Mouse (Mus musculus): ENCODE measurements around the gene Pdzrn3. TPM values are rescaled to one million over a fixed set of nuclear protein-coding genes. Genes with fewer than 3 reads are reported as not detected.

Pdzrn3 gene
- polyA plus RNA-seq, 1 experiment: 1.9 TPM

DNA sequence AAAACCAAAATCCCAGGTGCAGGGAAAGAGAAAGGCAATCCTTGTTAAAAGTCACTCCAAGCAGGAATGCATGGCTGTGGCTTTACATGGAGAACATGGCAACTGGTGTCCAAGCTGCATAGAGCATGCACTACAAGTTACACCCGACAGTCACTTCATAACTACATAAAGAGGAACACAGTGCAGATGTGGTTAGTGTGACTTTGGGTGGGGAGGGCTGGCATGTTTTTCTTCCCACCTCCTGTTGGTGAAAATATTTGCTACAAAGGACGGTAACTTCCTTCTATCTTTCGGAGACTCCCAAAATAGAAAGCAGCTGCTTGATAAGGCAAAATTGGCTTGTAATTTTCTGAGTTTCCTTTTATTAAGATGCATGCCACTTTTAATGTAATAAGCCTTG is 190.8 kb downstream of the Pdzrn3 start:
- 69% methylated on average over 3 of the region's 3 CpGs for WGBS
- TF ChIP-seq CTCF (IDR thresholded peaks at IDR 0.05; ENCODE audit: borderline replicate concordance, insufficient read depth, low read depth, low read length): no peak
- no peak for TF ChIP-seq POLR2A (IDR thresholded peaks at IDR 0.05; ENCODE audit: borderline replicate concordance, insufficient read depth, low read length)
- Histone ChIP-seq H3K4me3 (replicated peaks; ENCODE audit: insufficient read depth, low read depth, low read length) (no peak overlapping the region), H3K27ac (ENCODE audit: insufficient read depth, low read length) (no peak overlapping the region), H3K4me1 (ENCODE audit: control insufficient read depth, insufficient read depth, low read length) (no peaks in the 10 kb centered on the region), H3K27me3 (ENCODE audit: control insufficient read depth, insufficient read depth, low read length) (no peaks in the 10 kb centered on the region)
- DNase-seq: no peak

GRCm38 (mm10) chr6:101184103-101184785 is 193.5 kb downstream of the Pdzrn3 start:
- no peak for TF ChIP-seq CTCF (IDR thresholded peaks at IDR 0.05; ENCODE audit: borderline replicate concordance, insufficient read depth, low read depth, low read length)
- TF ChIP-seq POLR2A (IDR thresholded peaks at IDR 0.05; ENCODE audit: borderline replicate concordance, insufficient read depth, low read length): no peak
- DNase-seq: no peak
- H3K27me3 ChIP-seq (ENCODE audit: control insufficient read depth, insufficient read depth, low read length): no peaks in the 10 kb centered on the region
- no peak overlapping the region for H3K27ac ChIP-seq (ENCODE audit: insufficient read depth, low read length)
- H3K4me3 ChIP-seq (replicated peaks; ENCODE audit: insufficient read depth, low read depth, low read length): no peak overlapping the region
- WGBS: 65% methylated on average over 10 of the region's 10 CpGs
- H3K4me1 ChIP-seq (ENCODE audit: control insufficient read depth, insufficient read depth, low read length): no peaks in the 10 kb centered on the region

GRCm38 (mm10) chr6:101170699-101171098 is 207.0 kb downstream of the Pdzrn3 start:
- no peak overlapping the region for H3K4me3 ChIP-seq (replicated peaks; ENCODE audit: insufficient read depth, low read depth, low read length)
- WGBS: 75% methylated on average over 7 of the region's 7 CpGs

GRCm38 (mm10) chr6:101153511-101153921 is 224.2 kb downstream of the Pdzrn3 start:
- Histone ChIP-seq H3K4me3 (replicated peaks; ENCODE audit: insufficient read depth, low read depth, low read length) (no peak overlapping the region), H3K27ac (ENCODE audit: insufficient read depth, low read length) (no peak overlapping the region)

More at GRCm38 (mm10) chr6:101170699-101171098, 207.0 kb downstream of the Pdzrn3 start:
- DNase-seq: no peak
- H3K4me1 ChIP-seq (ENCODE audit: control insufficient read depth, insufficient read depth, low read length): no peaks in the 10 kb centered on the region
- H3K27me3 ChIP-seq (ENCODE audit: control insufficient read depth, insufficient read depth, low read length): no peaks in the 10 kb centered on the region
- no peak for TF ChIP-seq POLR2A (IDR thresholded peaks at IDR 0.05; ENCODE audit: borderline replicate concordance, insufficient read depth, low read length)
- TF ChIP-seq CTCF (IDR thresholded peaks at IDR 0.05; ENCODE audit: borderline replicate concordance, insufficient read depth, low read depth, low read length): no peak
- H3K27ac ChIP-seq (ENCODE audit: insufficient read depth, low read length): no peak overlapping the region

DNA sequence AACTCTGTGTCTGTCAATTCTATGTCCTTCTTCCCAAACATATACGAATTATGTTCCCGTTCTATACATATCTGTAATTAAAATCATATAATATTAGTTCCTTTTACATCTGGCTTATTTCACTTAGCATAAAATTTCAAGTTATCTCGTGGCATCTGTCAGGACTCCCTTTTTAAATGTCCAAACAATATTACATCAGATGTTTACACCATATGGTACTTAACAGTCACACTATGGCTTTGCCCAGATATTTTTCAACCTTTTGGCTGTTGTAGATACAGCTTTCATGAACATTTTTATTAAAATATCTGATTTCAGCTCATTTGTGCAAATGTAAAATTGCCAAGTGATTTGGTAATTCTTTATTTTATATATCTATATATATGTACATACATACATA is 242.3 kb downstream of the Pdzrn3 start:
- TF ChIP-seq CTCF (IDR thresholded peaks at IDR 0.05; ENCODE audit: borderline replicate concordance, insufficient read depth, low read depth, low read length) (no peak), POLR2A (IDR thresholded peaks at IDR 0.05; ENCODE audit: borderline replicate concordance, insufficient read depth, low read length) (no peak)
- H3K4me3 ChIP-seq (replicated peaks; ENCODE audit: insufficient read depth, low read depth, low read length): no peak overlapping the region
- no peak for DNase-seq
- no peaks in the 10 kb centered on the region for H3K27me3 ChIP-seq (ENCODE audit: control insufficient read depth, insufficient read depth, low read length)
- WGBS: 79% methylated on average over 3 of the region's 3 CpGs
- no peaks in the 10 kb centered on the region for H3K4me1 ChIP-seq (ENCODE audit: control insufficient read depth, insufficient read depth, low read length)
- no peak overlapping the region for H3K27ac ChIP-seq (ENCODE audit: insufficient read depth, low read length)

More at GRCm38 (mm10) chr6:101153511-101153921, 224.2 kb downstream of the Pdzrn3 start:
- H3K27me3 ChIP-seq (ENCODE audit: control insufficient read depth, insufficient read depth, low read length): no peaks in the 10 kb centered on the region
- no peak for DNase-seq
- H3K4me1 ChIP-seq (ENCODE audit: control insufficient read depth, insufficient read depth, low read length): no peaks in the 10 kb centered on the region
- 50% methylated on average over 1 of the region's 1 CpGs for WGBS
- no peak for TF ChIP-seq CTCF (IDR thresholded peaks at IDR 0.05; ENCODE audit: borderline replicate concordance, insufficient read depth, low read depth, low read length)
- TF ChIP-seq POLR2A (IDR thresholded peaks at IDR 0.05; ENCODE audit: borderline replicate concordance, insufficient read depth, low read length): no peak

GRCm38 (mm10) chr6:101125396-101125795 is 252.3 kb downstream of the Pdzrn3 start:
- Histone ChIP-seq H3K27me3 (ENCODE audit: control insufficient read depth, insufficient read depth, low read length) (no peaks in the 10 kb centered on the region), H3K4me1 (ENCODE audit: control insufficient read depth, insufficient read depth, low read length) (no peaks in the 10 kb centered on the region), H3K4me3 (replicated peaks; ENCODE audit: insufficient read depth, low read depth, low read length) (no peak overlapping the region), H3K27ac (ENCODE audit: insufficient read depth, low read length) (no peak overlapping the region)
- DNase-seq: no peak
- 79% methylated on average over 5 of the region's 5 CpGs for WGBS
- TF ChIP-seq CTCF (IDR thresholded peaks at IDR 0.05; ENCODE audit: borderline replicate concordance, insufficient read depth, low read depth, low read length): no peak
- TF ChIP-seq POLR2A (IDR thresholded peaks at IDR 0.05; ENCODE audit: borderline replicate concordance, insufficient read depth, low read length): no peak

- no peak for TF ChIP-seq CTCF (IDR thresholded peaks at IDR 0.05; ENCODE audit: borderline replicate concordance, insufficient read depth, low read depth, low read length)
- TF ChIP-seq POLR2A (IDR thresholded peaks at IDR 0.05; ENCODE audit: borderline replicate concordance, insufficient read depth, low read length): no peak
- H3K4me1 ChIP-seq (ENCODE audit: control insufficient read depth, insufficient read depth, low read length): no peaks in the 10 kb centered on the region
- no peaks in the 10 kb centered on the region for H3K27me3 ChIP-seq (ENCODE audit: control insufficient read depth, insufficient read depth, low read length)
- H3K27ac ChIP-seq (ENCODE audit: insufficient read depth, low read length): no peak overlapping the region
- H3K4me3 ChIP-seq (replicated peaks; ENCODE audit: insufficient read depth, low read depth, low read length): no peak overlapping the region
- WGBS: 82% methylated on average over 1 of the region's 1 CpGs
- no peak for DNase-seq
Observed at GRCm38 (mm10) chr6:101108951-101109350, 268.7 kb downstream of the Pdzrn3 start.

- no peaks in the 10 kb centered on the region for H3K4me1 ChIP-seq (ENCODE audit: control insufficient read depth, insufficient read depth, low read length)
- H3K4me3 ChIP-seq (replicated peaks; ENCODE audit: insufficient read depth, low read depth, low read length): no peak overlapping the region
- DNase-seq: no peak
- whole genome bisulfite sequencing: 82% methylated on average over 6 of the region's 6 CpGs
- no peaks in the 10 kb centered on the region for H3K27me3 ChIP-seq (ENCODE audit: control insufficient read depth, insufficient read depth, low read length)
- H3K27ac ChIP-seq (ENCODE audit: insufficient read depth, low read length): no peak overlapping the region
- no peak for TF ChIP-seq POLR2A (IDR thresholded peaks at IDR 0.05; ENCODE audit: borderline replicate concordance, insufficient read depth, low read length)
- TF ChIP-seq CTCF (IDR thresholded peaks at IDR 0.05; ENCODE audit: borderline replicate concordance, insufficient read depth, low read depth, low read length): no peak
Observed at GRCm38 (mm10) chr6:101103506-101103905, 274.2 kb downstream of the Pdzrn3 start.
